Mouse (Mus musculus) hindbrain, postnatal 0 days (tissue): ENCODE data around the gene Rpp21. TPM values are rescaled to one million over a fixed set of nuclear protein-coding genes. Genes with fewer than 3 reads are reported as not detected.

ENCODE experiments used
- ATAC-seq: fragments of 200-750 bp; cut with Nextera tagmentation; 2 replicates; pipeline ENCODE4 v1.8.0; 2017; ENCODE audit warnings: mild to moderate bottlenecking, moderate TSS enrichment, moderate library complexity
- DNase-seq: peaks from one replicate; pipeline ENCODE4 v3.0.0-alpha.2; 2015; ENCODE audit warnings: low spot score
- H3K27ac ChIP-seq: fragments of 300-500 bp; sonication (generic); 2 replicates; pipeline ENCODE4 v1.5.1; 2014; ENCODE audit warnings: mild to moderate bottlenecking
- H3K27me3 ChIP-seq: fragments of 300-500 bp; sonication (generic); 2 replicates; pipeline ENCODE4 v1.6.1; 2014; ENCODE audit warnings: low read length, mixed read lengths; ENCODE audit not compliant: insufficient read depth
- H3K36me3 ChIP-seq: fragments of 300-500 bp; sonication (generic); 2 replicates; pipeline ENCODE4 v1.6.1; 2014; ENCODE audit warnings: low read length, mixed read lengths; ENCODE audit not compliant: insufficient read depth
- H3K4me1 ChIP-seq: fragments of 300-500 bp; sonication (generic); 2 replicates; pipeline ENCODE4 v1.6.1; 2014; ENCODE audit warnings: antibody characterized with exemption, low read length, mixed read lengths; ENCODE audit not compliant: insufficient read depth
- H3K4me2 ChIP-seq: fragments of 300-500 bp; sonication (generic); 2 replicates; pipeline ENCODE4 v1.6.1; 2014; ENCODE audit warnings: low read depth, mild to moderate bottlenecking, low read length, moderate library complexity, mixed read lengths
- H3K4me3 ChIP-seq: fragments of 300-500 bp; sonication (generic); 2 replicates; pipeline ENCODE4 v1.5.1; 2014; ENCODE audit warnings: low read length
- H3K9ac ChIP-seq: fragments of 300-500 bp; sonication (generic); replicated peaks from 2 replicates; pipeline ENCODE4 v1.6.1; 2014; ENCODE audit warnings: mild to moderate bottlenecking, low read length, moderate library complexity, mixed read lengths
- H3K9me3 ChIP-seq: fragments of 300-500 bp; sonication (generic); 2 replicates; pipeline ENCODE4 v1.6.1; 2016; ENCODE audit warnings: low read length, mixed read lengths
- CTCF ChIP-seq: IDR thresholded peaks from 2 replicates; pipeline ENCODE4 v1.5.1; 2016; ENCODE audit warnings: antibody characterized with exemption, control low read depth, low read depth
- WGBS: fragments of 180-500 bp; shearing (Covaris S2); extraction: QIAGEN DNeasy Blood & Tissue Kit; methylation state at CpG from one replicate; pipeline ENCODE4 v1.1.7; 2014; 5-methylcytosine and 5-hydroxymethylcytosine counted together
- polyA plus RNA-seq: library from polyadenylated mRNA; unstranded; fragments of >200 nt; fragmentation: Nextera tagmentation; extraction: Ambion mirVana; gene quantifications from 2 replicates; pipeline ENCODE4 v1.2.1, GENCODE M21; 2015
- total RNA-seq: library from RNA; depleted of rRNA; stranded (reverse); fragments of >200 nt; gene quantifications from 2 replicates; pipeline ENCODE4 v1.2.3, GENCODE M21; 2014; rRNA removed

Gene Rpp21
- total and polyA plus RNA-seq, 2 experiments from 2014 or later, result 54.6 to 160 TPM

DNA sequence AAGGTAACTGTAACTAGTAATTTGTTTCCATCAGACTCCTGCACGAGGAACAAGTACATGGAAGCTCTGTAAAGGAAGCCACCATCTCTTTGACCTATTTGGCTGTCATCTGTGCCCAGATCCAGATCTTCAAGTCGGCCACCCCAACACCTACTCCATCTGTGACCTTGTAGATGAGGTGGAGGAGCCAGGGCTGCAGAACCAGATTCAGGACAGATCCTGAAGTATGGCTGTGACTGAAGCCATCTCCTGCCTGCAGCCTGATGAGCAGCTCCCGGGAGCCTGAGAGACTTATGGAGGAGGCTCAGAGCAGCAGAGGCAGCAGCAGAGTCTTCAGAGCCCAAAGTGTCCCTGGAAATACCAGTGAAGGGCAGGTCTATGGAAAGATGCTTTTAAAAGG is 33.4 kb downstream of the Rpp21 start:
- Histone ChIP-seq H3K27ac (no peak overlapping the region), H3K4me3 (no peak overlapping the region), H3K9ac (no peak overlapping the region), H3K4me2 (no peak overlapping the region), H3K36me3 (no peaks in the 10 kb centered on the region), H3K9me3 (no peaks in the 10 kb centered on the region), H3K4me1 (no peaks in the 10 kb centered on the region), H3K27me3 (peaks cover 30% of the 10 kb centered on the region)
- DNase-seq (no peak), ATAC-seq (no peak)
- TF ChIP-seq CTCF, result no peak
- WGBS, result 54% methylated on average over 3 of the region's 3 CpGs

DNA sequence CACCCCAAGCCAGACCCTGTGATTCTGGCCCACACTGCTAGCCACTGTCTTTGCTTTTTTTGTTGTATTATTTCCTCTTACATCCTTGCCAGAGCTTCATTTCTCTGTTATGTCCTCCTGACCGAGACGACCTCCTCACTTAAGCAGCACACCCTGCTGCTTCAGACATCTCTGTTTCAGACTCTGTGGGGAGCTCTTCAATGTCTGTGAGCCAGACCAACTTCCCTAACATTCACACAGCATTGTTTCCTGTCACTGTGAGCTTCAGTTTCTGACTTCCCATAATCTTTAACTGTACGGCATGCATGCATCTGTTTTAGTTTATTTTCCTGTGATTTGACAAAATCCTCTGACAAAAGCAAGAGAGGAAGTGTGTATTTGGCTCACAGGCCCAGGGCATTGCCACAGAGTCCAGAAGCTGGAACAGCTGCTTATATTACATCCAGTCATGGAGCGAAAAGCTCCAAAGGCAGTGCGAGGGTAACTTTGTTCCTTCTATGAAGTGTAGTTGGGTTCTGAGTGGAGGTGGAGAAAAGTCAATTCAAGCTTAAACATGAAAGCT is 39.2 kb downstream of the Rpp21 start:
- no peak overlapping the region for H3K27ac ChIP-seq
- no peaks in the 10 kb centered on the region for H3K9me3 ChIP-seq
- no peak for ATAC-seq
- H3K4me1 ChIP-seq, result peaks cover 3% of the 10 kb centered on the region; the same call in 1 of the 2 replicates
- H3K9ac ChIP-seq, result no peak overlapping the region
- no peak overlapping the region for H3K4me3 ChIP-seq
- 57% methylated on average over 5 of the region's 5 CpGs for WGBS
- DNase-seq, result no peak
- peaks cover 38% of the 10 kb centered on the region for H3K27me3 ChIP-seq
- TF ChIP-seq CTCF, result no peak
- H3K4me2 ChIP-seq, result no peak overlapping the region
- H3K36me3 ChIP-seq, result no peaks in the 10 kb centered on the region

DNA sequence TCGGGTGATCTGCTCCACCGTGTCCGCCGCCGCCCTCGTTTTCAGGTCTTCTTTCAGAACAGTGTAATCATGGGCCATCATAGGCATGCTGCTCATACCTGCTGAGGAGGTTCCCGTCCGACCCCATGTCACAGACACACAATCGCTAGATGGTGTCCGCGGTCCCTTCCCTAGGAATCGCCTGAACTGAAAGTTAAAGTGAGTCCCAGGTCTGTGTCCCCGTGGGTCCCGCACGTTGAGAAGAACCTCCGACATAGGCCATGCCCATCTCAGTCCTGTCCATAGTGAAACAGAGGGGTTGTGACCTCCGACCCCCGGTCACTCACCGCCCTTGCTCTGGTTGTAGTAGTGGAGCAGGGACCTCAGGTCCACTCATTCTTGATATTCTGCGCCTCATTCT is 42.3 kb downstream of the Rpp21 start:
- Histone ChIP-seq H3K27me3 (peaks cover 32% of the 10 kb centered on the region), H3K9ac (no peak overlapping the region), H3K36me3 (no peaks in the 10 kb centered on the region), H3K9me3 (no peaks in the 10 kb centered on the region), H3K4me3 (peak overlapping the region; percentile 10), H3K27ac (no peak overlapping the region), H3K4me2 (peak overlapping the region; percentile 18; the same call in 1 of the 2 replicates), H3K4me1 (peaks cover 3% of the 10 kb centered on the region; the same call in 1 of the 2 replicates)
- no peak for ATAC-seq
- 4% methylated on average over 20 of the region's 20 CpGs for WGBS
- no peak for TF ChIP-seq CTCF
- no peak for DNase-seq

DNA sequence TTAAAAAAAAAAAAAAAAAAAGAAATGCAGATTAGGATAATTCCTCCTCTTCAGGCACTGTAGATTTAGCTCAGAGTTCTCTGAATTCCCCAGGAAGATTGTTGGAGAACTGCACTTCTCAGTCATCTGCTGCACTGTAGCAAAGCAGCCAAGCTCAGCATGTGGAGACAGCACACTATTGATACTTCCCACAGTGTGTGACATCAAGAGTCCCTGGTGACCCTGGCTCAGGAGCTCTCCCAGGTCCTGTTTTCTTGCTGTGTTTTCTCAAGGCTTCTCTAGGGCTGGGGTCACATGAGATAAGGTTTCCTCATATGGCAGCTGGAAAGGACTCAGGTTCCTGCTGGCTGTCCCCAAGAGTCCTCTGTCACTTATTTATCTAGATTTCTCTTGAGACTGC is 51.0 kb downstream of the Rpp21 start:
- peaks cover 22% of the 10 kb centered on the region for H3K27me3 ChIP-seq

DNA sequence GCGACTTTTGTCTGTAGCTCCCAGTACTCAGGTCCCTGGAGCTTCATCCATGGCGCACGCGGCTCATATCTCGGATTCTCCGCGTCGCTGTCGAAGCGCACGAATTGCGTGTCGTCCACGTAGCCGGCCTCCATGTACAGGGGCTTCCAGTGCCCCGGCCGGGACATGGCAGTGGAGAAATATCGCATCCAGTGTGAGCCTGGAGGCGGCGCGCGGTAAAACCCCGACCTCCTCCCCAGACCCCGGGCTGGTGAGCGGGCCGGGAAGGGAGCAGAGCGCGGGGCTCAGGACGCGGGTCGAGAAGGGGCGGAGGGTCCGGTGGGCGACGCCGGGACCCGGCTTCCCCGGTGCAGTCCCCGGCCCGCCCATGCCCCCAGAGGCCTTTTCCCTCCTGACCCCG is 52.0 kb downstream of the Rpp21 start:
- no peak for TF ChIP-seq CTCF
- Histone ChIP-seq H3K4me2 (peak overlapping the region; percentile 62), H3K9ac (peak overlapping the region; percentile 35; the same call in 1 of the 2 replicates), H3K27ac (no peak overlapping the region), H3K27me3 (peaks cover 22% of the 10 kb centered on the region), H3K9me3 (no peaks in the 10 kb centered on the region), H3K4me3 (peak overlapping the region; percentile 32), H3K4me1 (no peaks in the 10 kb centered on the region), H3K36me3 (no peaks in the 10 kb centered on the region)
- DNase-seq, result no peak
- ATAC-seq, result peak; percentile 45; the same call in 1 of the 2 replicates
- WGBS, result under 1% methylated on average over 39 of the region's 41 CpGs

More for the DNA sequence above, 51.0 kb downstream of the Rpp21 start:
- H3K9me3 ChIP-seq, result no peaks in the 10 kb centered on the region
- DNase-seq, result no peak
- TF ChIP-seq CTCF, result no peak
- no peaks in the 10 kb centered on the region for H3K36me3 ChIP-seq
- no peak overlapping the region for H3K27ac ChIP-seq
- ATAC-seq, result no peak
- no peaks in the 10 kb centered on the region for H3K4me1 ChIP-seq
- no peak overlapping the region for H3K4me2 ChIP-seq
- no peak overlapping the region for H3K9ac ChIP-seq
- no peak overlapping the region for H3K4me3 ChIP-seq

Other genes with a start within 250 kb of the Rpp21 start
- gene H2-T24, start 237.5 kb downstream of the Rpp21 start, total RNA-seq, result 0.10 and 0.11 TPM in 2 replicates
- 7.1 and 7.7 TPM in 2 replicates for gene H2-T24, start 237.5 kb downstream of the Rpp21 start, polyA plus RNA-seq
- 6.6 and 7.3 TPM in 2 replicates for gene H2-T23, start 225.2 kb downstream of the Rpp21 start, total RNA-seq
- gene H2-T23, start 225.2 kb downstream of the Rpp21 start, polyA plus RNA-seq, result 8.8 and 9.4 TPM in 2 replicates
- 10.0 and 15.4 TPM in 2 replicates for gene H2-T22, start 215.3 kb downstream of the Rpp21 start, total RNA-seq
- 9.1 and 11.8 TPM in 2 replicates for gene H2-T22, start 215.3 kb downstream of the Rpp21 start, polyA plus RNA-seq
- gene Gm6034, start 215.1 kb downstream of the Rpp21 start, total RNA-seq, result not detected in 2 replicates
- gene Gm6034, start 215.1 kb downstream of the Rpp21 start, polyA plus RNA-seq, result not detected in 2 replicates
- gene Gm11127, start 199.7 kb downstream of the Rpp21 start, total RNA-seq, result not detected in 2 replicates
- not detected in 2 replicates for gene Gm11127, start 199.7 kb downstream of the Rpp21 start, polyA plus RNA-seq
- gene Gm19684, start 136.4 kb downstream of the Rpp21 start, total RNA-seq, result not detected in 2 replicates
- gene Gm19684, start 136.4 kb downstream of the Rpp21 start, polyA plus RNA-seq, result not detected in 2 replicates
- not detected in 2 replicates for gene Gm7030, start 128.6 kb downstream of the Rpp21 start, total RNA-seq
- gene Gm7030, start 128.6 kb downstream of the Rpp21 start, polyA plus RNA-seq, result not detected in 2 replicates
- not detected in 2 replicates for gene Gm8909, start 89.5 kb downstream of the Rpp21 start, total RNA-seq
- 0.28 and 0.35 TPM in 2 replicates for gene Gm8909, start 89.5 kb downstream of the Rpp21 start, polyA plus RNA-seq
- not detected in 2 replicates for gene H2-T3, start 67.8 kb downstream of the Rpp21 start, total RNA-seq
- gene H2-T3, start 67.8 kb downstream of the Rpp21 start, polyA plus RNA-seq, result not detected in 2 replicates
- gene Trim39, start 14.2 kb upstream of the Rpp21 start, total RNA-seq, result 18.5 and 22.9 TPM in 2 replicates
- 13.0 and 13.3 TPM in 2 replicates for gene Trim39, start 14.2 kb upstream of the Rpp21 start, polyA plus RNA-seq
- not detected in 2 replicates for gene H2-M10.2, start 28.4 kb upstream of the Rpp21 start, total RNA-seq
- not detected in 2 replicates for gene H2-M10.2, start 28.4 kb upstream of the Rpp21 start, polyA plus RNA-seq
- not detected in 2 replicates for gene H2-M10.1, start 68.1 kb upstream of the Rpp21 start, total RNA-seq
- not detected in 2 replicates for gene H2-M10.1, start 68.1 kb upstream of the Rpp21 start, polyA plus RNA-seq
- not detected in 2 replicates for gene H2-M10.3, start 110.3 kb upstream of the Rpp21 start, total RNA-seq
- gene H2-M10.3, start 110.3 kb upstream of the Rpp21 start, polyA plus RNA-seq, result not detected in 2 replicates
- not detected in 2 replicates for gene H2-M10.4, start 204.3 kb upstream of the Rpp21 start, total RNA-seq
- gene H2-M10.4, start 204.3 kb upstream of the Rpp21 start, polyA plus RNA-seq, result not detected in 2 replicates